In genomic region chr10:77976458-77977150, GRCm38 (mm10) we compare ENCODE assay signal across 16 mouse cellular contexts. TPM values are rescaled to one million over a fixed set of nuclear protein-coding genes. Genes with fewer than 3 reads are reported as not detected.
DNase-seq lines count a peak whose midpoint lies in the region; ATAC-seq and TF ChIP-seq lines count a peak whose summit lies in the region.
"Had no signal": no experiment of that assay in that cellular context is flagged by ENCODE, and none has a peak within 500 bp of the region (broad histone marks: within the 10 kb centered on the region; RNA-seq: fewer than 3 reads in every experiment).

No protein-coding gene starts in this region.

- no peak overlapping the region for H3K9ac ChIP-seq in MEL (ENCODE audit: control insufficient read depth, low read depth, low read length, poor library complexity, severe bottlenecking)
- H3K9ac ChIP-seq in hindbrain, embryonic 11.5 days (ENCODE audit: low read depth, low read length) = no peak overlapping the region
- H3K9ac ChIP-seq: forebrain, embryonic 13.5 days; limb, embryonic 15.5 days had no signal

- no peak overlapping the region for H3K27ac ChIP-seq in MEL (ENCODE audit: control insufficient read depth, low read depth, low read length)
- H3K27ac ChIP-seq in limb, embryonic 10.5 days = no peak overlapping the region
- no peak overlapping the region for H3K27ac ChIP-seq in hindbrain, embryonic 11.5 days (ENCODE audit: low read depth, low read length)
- H3K27ac ChIP-seq: forebrain, embryonic 13.5 days; hindbrain, postnatal 0 days; limb, embryonic 15.5 days; macrophage had no signal

- H3K4me3 ChIP-seq in MEL (ENCODE audit: control insufficient read depth in 1 of 2, insufficient read depth in 1 of 2, low read depth in 2 of 2, low read length in 2 of 2) = no peak overlapping the region
- no peak overlapping the region for H3K4me3 ChIP-seq in limb, embryonic 10.5 days
- H3K4me3 ChIP-seq in hindbrain, embryonic 11.5 days (ENCODE audit: low read depth, low read length) = no peak overlapping the region
- H3K4me3 ChIP-seq: forebrain, embryonic 13.5 days; limb, embryonic 15.5 days had no signal

- no peak for ATAC-seq in hindbrain, embryonic 11.5 days (ENCODE audit: low FRiP score)
- ATAC-seq: CD4-positive, CD25-positive, alpha-beta regulatory T cell, adult 4 months; forebrain, embryonic 13.5 days; hindbrain, postnatal 0 days; midbrain, embryonic 16.5 days had no signal

- TF ChIP-seq EP300 in MEL (IDR thresholded peaks at IDR 0.05; ENCODE audit: low read depth in 1 of 2, low read length in 2 of 2) = no peak

- peaks cover 0 to 2% of the 10 kb centered on the region in 2 experiments; a peak in 1 of 4 replicates for H3K36me3 ChIP-seq in MEL (ENCODE audit: control insufficient read depth in 1 of 2, insufficient read depth in 2 of 2, low read length in 2 of 2)
- no peaks in the 10 kb centered on the region; the same call in 1 of the 2 replicates for H3K36me3 ChIP-seq in splenic B cell, adult 2 months (ENCODE audit: control insufficient read depth, insufficient read depth, low read length, poor library complexity, severe bottlenecking)
- H3K36me3 ChIP-seq in limb, embryonic 10.5 days = peaks cover 19% of the 10 kb centered on the region
- no peaks in the 10 kb centered on the region for H3K36me3 ChIP-seq in hindbrain, embryonic 11.5 days (ENCODE audit: control insufficient read depth, insufficient read depth, low read length)

- no peak for TF ChIP-seq RAD21 in MEL (IDR thresholded peaks at IDR 0.05; ENCODE audit: low read depth, low read length)

- peak; percentile 67 to 72 for DNase-seq in cerebellum, postnatal 10 days
- no peak for DNase-seq in cerebellum, adult 9-11 months
- peak; percentile 32 for DNase-seq in lung, postnatal 10 days
- DNase-seq in lung, postnatal 25 days (ENCODE audit: low spot score) = no peak
- DNase-seq in MEL (ENCODE audit: low read depth, low spot score) = peak; percentile 30
- DNase-seq in splenic B cell, adult 2 months (ENCODE audit: low read depth, low spot score) = peak; percentile 44
- DNase-seq in limb, embryonic 10.5 days (ENCODE audit: low spot score) = no peak
- no peak for DNase-seq in hindbrain, embryonic 11.5 days (ENCODE audit: low spot score)
- DNase-seq: gastrocnemius, postnatal 14 days; kidney, postnatal 14 days had no signal

- no peak for TF ChIP-seq CTCF in MEL (IDR thresholded peaks at IDR 0.05 in 2 of 3, conservative IDR thresholded peaks at IDR 0.05 in 1 of 3; ENCODE audit: control insufficient read depth in 1 of 3, insufficient read depth in 1 of 3, low read depth in 2 of 3, low read length in 3 of 3, poor library complexity in 1 of 3, severe bottlenecking in 1 of 3)

- H3K4me1 ChIP-seq in MEL (ENCODE audit: control insufficient read depth in 1 of 2, insufficient read depth in 2 of 2, low read length in 2 of 2) = peaks cover 0 to 8% of the 10 kb centered on the region in 2 experiments; a peak in 2 of 4 replicates
- peaks cover 23% of the 10 kb centered on the region for H3K4me1 ChIP-seq in limb, embryonic 10.5 days
- peaks cover 3% of the 10 kb centered on the region; the same call in 1 of the 2 replicates for H3K4me1 ChIP-seq in hindbrain, embryonic 11.5 days (replicated peaks; ENCODE audit: control insufficient read depth, insufficient read depth, low read length)

- H3K9me3 ChIP-seq in MEL (replicated peaks; ENCODE audit: insufficient read depth, low read length) = no peaks in the 10 kb centered on the region
- H3K9me3 ChIP-seq in limb, embryonic 10.5 days (replicated peaks) = no peaks in the 10 kb centered on the region
- H3K9me3 ChIP-seq in hindbrain, embryonic 11.5 days (ENCODE audit: control insufficient read depth, low read length) = no peaks in the 10 kb centered on the region
- H3K9me3 ChIP-seq: forebrain, embryonic 13.5 days; limb, embryonic 15.5 days had no signal

- 83% methylated on average over 8 of the region's 8 CpGs for WGBS in limb, embryonic 10.5 days
- 85% methylated on average over 8 of the region's 8 CpGs for WGBS in hindbrain, embryonic 11.5 days

- H3K4me2 ChIP-seq in hindbrain, embryonic 11.5 days (replicated peaks; ENCODE audit: low read depth, low read length) = no peak overlapping the region
- H3K4me2 ChIP-seq: forebrain, embryonic 13.5 days; limb, embryonic 15.5 days had no signal

- TF ChIP-seq POLR2A in MEL (IDR thresholded peaks at IDR 0.05; ENCODE audit: control insufficient read depth in 1 of 2, insufficient read depth in 1 of 2, low read depth in 1 of 2, low read length in 2 of 2, poor library complexity in 1 of 2) = no peak

- no peaks in the 10 kb centered on the region; the same call in 1 of the 2 replicates for H3K79me2 ChIP-seq in MEL (ENCODE audit: control insufficient read depth, insufficient read depth, low read length, poor library complexity)

- no peaks in the 10 kb centered on the region for H3K27me3 ChIP-seq in MEL (ENCODE audit: control insufficient read depth in 1 of 2, insufficient read depth in 2 of 2, low read length in 2 of 2)
- H3K27me3 ChIP-seq in splenic B cell, adult 2 months (ENCODE audit: control insufficient read depth, insufficient read depth, low read length, poor library complexity, severe bottlenecking) = no peaks in the 10 kb centered on the region
- no peaks in the 10 kb centered on the region for H3K27me3 ChIP-seq in limb, embryonic 10.5 days (ENCODE audit: low read depth, poor library complexity, severe bottlenecking)
- no peaks in the 10 kb centered on the region for H3K27me3 ChIP-seq in hindbrain, embryonic 11.5 days (ENCODE audit: control insufficient read depth, insufficient read depth, low read length)
- H3K27me3 ChIP-seq: forebrain, embryonic 13.5 days; limb, embryonic 15.5 days had no signal

TF ChIP-seq in MEL, 35 proteins besides CTCF, POLR2A, EP300 and RAD21:
- TF ChIP-seq ZNF384 (IDR thresholded peaks at IDR 0.05; ENCODE audit: low read depth, low read length) (no peak), UBTF (IDR thresholded peaks at IDR 0.05; ENCODE audit: borderline replicate concordance, insufficient read depth, low read depth, low read length) (no peak), HCFC1 (IDR thresholded peaks at IDR 0.05; ENCODE audit: low read depth, low read length) (no peak), ELF1 (IDR thresholded peaks at IDR 0.05; ENCODE audit: low read depth, low read length) (no peak), BHLHE40 (IDR thresholded peaks at IDR 0.05; ENCODE audit: borderline replicate concordance, low read depth, low read length) (no peak), TCF12 (IDR thresholded peaks at IDR 0.05; ENCODE audit: low read depth, low read length) (no peak), MYC (IDR thresholded peaks at IDR 0.05; ENCODE audit: low read depth, low read length) (no peak), MAZ (IDR thresholded peaks at IDR 0.05; ENCODE audit: low read depth, low read length) (no peak), GATA1 (IDR thresholded peaks at IDR 0.05; ENCODE audit: low read depth, low read length) (no peak), GABPA (IDR thresholded peaks at IDR 0.05; ENCODE audit: low read depth, low read length) (no peak), ZKSCAN1 (IDR thresholded peaks at IDR 0.05; ENCODE audit: low read depth, low read length) (no peak), ZC3H11A (IDR thresholded peaks at IDR 0.05; ENCODE audit: low read depth, low read length) (no peak), MXI1 (IDR thresholded peaks at IDR 0.05; ENCODE audit: low read depth, low read length) (no peak), ETS1 (IDR thresholded peaks at IDR 0.05; ENCODE audit: low read depth, low read length) (no peak), USF2 (IDR thresholded peaks at IDR 0.05; ENCODE audit: borderline replicate concordance in 1 of 2, insufficient read depth in 1 of 2, low read depth in 1 of 2, low read length in 2 of 2) (no peak), KAT2A (conservative IDR thresholded peaks at IDR 0.05; ENCODE audit: low read depth, low read length) (no peak), CHD1 (IDR thresholded peaks at IDR 0.05; ENCODE audit: low read depth, low read length) (no peak), SMC3 (IDR thresholded peaks at IDR 0.05; ENCODE audit: low read depth, low read length) (no peak), NELFE (IDR thresholded peaks at IDR 0.05; ENCODE audit: low read depth, low read length) (no peak), NRF1 (IDR thresholded peaks at IDR 0.05; ENCODE audit: insufficient read depth, low read depth, low read length, poor library complexity, severe bottlenecking) (no peak)

RNA-seq across cellular contexts. Expression of gene 1810043G02Rik, which starts 1.7 kb away (rescaled TPM):
- 9.3 and 10.7 TPM in 2 replicates for total RNA-seq in MEL (2012; rRNA removed)
- polyA plus RNA-seq in MEL (2012; ENCODE audit: insufficient read depth in 1 of 2, insufficient read length in 2 of 2, low read depth in 1 of 2, low replicate concordance in 2 of 2, missing spikeins in 1 of 2) = 10 to 100 TPM in 1 of 2 experiments, not detected in 1; 15.6 TPM
- 29.4 and 32.2 TPM in 2 replicates for polyA plus RNA-seq in limb, embryonic 10.5 days (2016; fragmentation: Nextera tagmentation; extraction: Ambion mirVana)
- polyA plus RNA-seq in hindbrain, embryonic 11.5 days (2014; fragmentation: Nextera tagmentation; extraction: Ambion mirVana) = 33.2 and 37.1 TPM in 2 replicates

RNA-seq across cellular contexts. Expression of gene Trpm2, which starts 6.2 kb away (rescaled TPM):
- 5.7 and 7.8 TPM in 2 replicates for total RNA-seq in MEL (2012; rRNA removed)
- 10 to 100 TPM in 1 of 2 experiments, not detected in 1; 18.5 TPM for polyA plus RNA-seq in MEL (2012; ENCODE audit: insufficient read depth in 1 of 2, insufficient read length in 2 of 2, low read depth in 1 of 2, low replicate concordance in 2 of 2, missing spikeins in 1 of 2)
- 0.16 and 0.23 TPM in 2 replicates for polyA plus RNA-seq in limb, embryonic 10.5 days (2016; fragmentation: Nextera tagmentation; extraction: Ambion mirVana)
- 0.56 and 1.4 TPM in 2 replicates for polyA plus RNA-seq in hindbrain, embryonic 11.5 days (2014; fragmentation: Nextera tagmentation; extraction: Ambion mirVana)

RNA-seq across cellular contexts. Expression of gene Pfkl, which starts 33.3 kb away (rescaled TPM):
- total RNA-seq in MEL (2012; rRNA removed) = 84.8 and 165 TPM in 2 replicates
- polyA plus RNA-seq in MEL (2012; ENCODE audit: insufficient read depth in 1 of 2, insufficient read length in 2 of 2, low read depth in 1 of 2, low replicate concordance in 2 of 2, missing spikeins in 1 of 2) = 100 to 1,000 TPM in 1 of 2 experiments, not detected in 1; 267 TPM
- polyA plus RNA-seq in limb, embryonic 10.5 days (2016; fragmentation: Nextera tagmentation; extraction: Ambion mirVana) = 235 and 259 TPM in 2 replicates
- polyA plus RNA-seq in hindbrain, embryonic 11.5 days (2014; fragmentation: Nextera tagmentation; extraction: Ambion mirVana) = 85.5 and 114 TPM in 2 replicates

Comparison
In these comparisons a context has a peak if more than half of its experiments do, and no peak if none do; other contexts are left out.
1. DNase-seq: peak in cerebellum, postnatal 10 days (2 of 2), lung, postnatal 10 days (single experiment), MEL (single experiment) and splenic B cell, adult 2 months (single experiment); none in cerebellum, adult 9-11 months (single experiment), lung, postnatal 25 days (single experiment), limb, embryonic 10.5 days (single experiment) and hindbrain, embryonic 11.5 days (single experiment).